Mouse (Mus musculus) erythroid progenitor cell, adult 5-6 weeks (primary cell): ENCODE data around the gene Gm6793. TPM values are rescaled to one million over a fixed set of nuclear protein-coding genes. Genes with fewer than 3 reads are reported as not detected.

Experiments used
- ATAC-seq: replicated peaks from 2 replicates; pipeline ENCODE4 v1.8.0; 2016; ENCODE audit warnings: moderate number of reproducible peaks, mild to moderate bottlenecking, moderate TSS enrichment, inconsistent platforms; ENCODE audit not compliant: poor library complexity, low FRiP score, severe bottlenecking
- total RNA-seq, 2 experiments: library from RNA; stranded (forward) in 1 of 2; stranded (reverse) in 1 of 2; fragments of 150-400 nt in 1 of 2; fragments of 186-747, 209-891 nt in 1 of 2; gene quantifications; 2 replicates each; pipeline versions ENCODE4 v1.2.3 to v1.2.4; 2015 to 2017; ENCODE audit warnings: low replicate concordance in 2 of 2

The Gm6793 gene
- total RNA-seq, 2 experiments from 2014 or later = not detected

GRCm38 (mm10) chr8:111991278-111991677 lies 23.6 kb downstream of the Gm6793 start:
- no peak for ATAC-seq

- peak; percentile 70 for ATAC-seq
These were observed 24.9 kb downstream of the Gm6793 start for GRCm38 (mm10) chr8:111989911-111990310.

DNA sequence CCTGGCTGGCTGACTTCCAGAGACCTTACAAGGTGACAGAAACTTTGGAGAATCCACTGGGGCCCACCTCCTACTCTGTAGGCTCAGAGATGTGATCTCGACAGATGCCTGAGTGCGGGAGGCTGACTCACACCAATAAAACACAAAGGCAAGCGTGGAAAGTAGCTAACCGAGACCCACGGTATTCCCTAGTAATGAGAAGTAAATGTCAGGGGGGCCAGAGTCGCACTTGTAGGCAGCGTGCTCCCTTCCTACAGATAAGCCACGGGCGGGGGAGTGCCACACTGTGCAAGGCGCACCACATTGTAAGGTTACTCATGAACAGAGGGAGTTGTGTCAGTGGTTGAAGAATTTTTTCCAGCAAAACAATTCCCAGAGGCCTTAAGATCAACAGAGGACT lies 30.3 kb downstream of the Gm6793 start:
- no peak for ATAC-seq

- ATAC-seq = no peak
These were observed 32.7 kb downstream of the Gm6793 start for GRCm38 (mm10) chr8:111982116-111982515.

GRCm38 (mm10) chr8:111978147-111978546 lies 36.7 kb downstream of the Gm6793 start:
- ATAC-seq = no peak

DNA sequence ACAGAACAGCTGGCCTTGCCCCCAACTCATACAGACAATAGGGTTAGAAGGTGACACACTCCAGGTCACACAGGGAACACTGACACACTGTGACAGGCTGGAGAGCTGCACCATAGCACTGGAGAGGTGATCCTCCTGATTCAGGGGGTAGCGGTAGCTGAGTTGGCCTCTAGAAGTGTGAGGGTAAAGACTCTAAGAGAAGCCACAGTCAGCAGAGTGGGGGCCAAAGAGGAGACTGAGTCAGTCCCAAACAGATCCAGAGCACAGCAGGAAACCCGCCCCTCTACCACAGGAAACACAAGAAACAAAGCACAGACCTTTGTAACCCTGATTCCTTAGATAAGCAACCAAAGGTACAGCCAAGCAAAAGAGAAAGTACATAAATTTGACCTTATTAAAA lies 38.5 kb downstream of the Gm6793 start:
- no peak for ATAC-seq

DNA sequence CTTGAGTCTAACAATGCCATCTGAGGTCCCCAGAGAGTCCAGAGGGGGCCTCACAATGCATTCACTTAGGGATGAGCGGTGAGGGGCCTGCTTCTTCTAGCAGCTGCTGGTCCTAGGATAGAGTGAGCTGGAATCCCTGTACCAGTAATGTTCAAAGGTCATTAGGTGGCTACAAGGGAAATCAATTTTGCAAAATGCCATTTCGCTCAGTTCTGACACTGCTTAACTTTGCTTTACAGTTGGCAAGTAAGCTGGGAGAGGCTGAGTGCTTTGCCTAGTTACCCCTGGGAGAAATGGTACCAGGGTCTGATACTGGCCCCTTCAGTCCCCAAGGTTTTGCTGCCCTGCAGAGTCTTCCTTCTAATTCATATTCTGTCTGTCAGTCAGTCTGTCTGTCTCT lies 39.1 kb downstream of the Gm6793 start:
- ATAC-seq = no peak

- ATAC-seq = no peak
These were observed 40.7 kb downstream of the Gm6793 start for GRCm38 (mm10) chr8:111974138-111974537.

- no peak for ATAC-seq
These were observed 45.8 kb downstream of the Gm6793 start for GRCm38 (mm10) chr8:111968991-111969390.

DNA sequence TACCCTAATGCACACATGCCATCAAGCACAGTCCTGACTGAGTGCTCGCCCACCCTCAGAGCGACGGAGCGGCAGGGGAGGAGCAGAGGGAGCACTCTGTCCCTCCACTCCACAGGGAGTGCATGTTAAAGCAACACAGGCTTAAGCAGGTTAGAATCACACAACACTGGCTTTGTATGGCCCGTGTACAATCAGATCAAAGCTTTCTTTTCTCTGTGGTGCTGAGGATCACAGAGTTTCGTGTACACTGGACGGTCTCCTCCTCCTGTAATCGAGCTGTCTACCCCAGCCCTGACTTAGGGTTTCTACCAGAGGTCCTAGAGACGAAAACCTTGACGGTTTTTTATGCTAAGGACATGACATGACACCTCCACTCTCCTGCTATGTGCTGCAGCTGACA lies 46.3 kb downstream of the Gm6793 start:
- no peak for ATAC-seq

GRCm38 (mm10) chr8:111967246-111967870 lies 47.5 kb downstream of the Gm6793 start:
- no peak for ATAC-seq

- ATAC-seq = no peak
These were observed 49.8 kb downstream of the Gm6793 start for GRCm38 (mm10) chr8:111964849-111965561.

DNA sequence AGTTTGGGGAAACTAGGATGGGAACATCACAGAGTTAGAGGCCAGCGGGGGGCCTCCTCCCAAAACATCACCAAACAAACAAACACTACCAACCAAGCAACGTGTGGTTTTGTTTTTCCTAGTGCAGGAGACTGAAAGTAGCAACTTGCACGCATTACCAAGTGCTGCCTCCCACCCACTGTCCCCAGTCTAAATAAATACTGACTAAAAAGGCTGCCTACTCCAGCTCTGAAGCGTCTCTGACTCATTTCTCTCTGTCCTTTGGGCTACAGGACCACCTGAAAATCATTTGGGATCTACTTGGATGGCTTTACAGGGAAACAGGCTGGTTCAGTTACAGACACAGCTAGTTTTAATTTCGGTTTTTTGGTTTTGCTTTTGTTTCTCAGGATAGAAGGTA lies 50.5 kb downstream of the Gm6793 start:
- no peak for ATAC-seq

DNA sequence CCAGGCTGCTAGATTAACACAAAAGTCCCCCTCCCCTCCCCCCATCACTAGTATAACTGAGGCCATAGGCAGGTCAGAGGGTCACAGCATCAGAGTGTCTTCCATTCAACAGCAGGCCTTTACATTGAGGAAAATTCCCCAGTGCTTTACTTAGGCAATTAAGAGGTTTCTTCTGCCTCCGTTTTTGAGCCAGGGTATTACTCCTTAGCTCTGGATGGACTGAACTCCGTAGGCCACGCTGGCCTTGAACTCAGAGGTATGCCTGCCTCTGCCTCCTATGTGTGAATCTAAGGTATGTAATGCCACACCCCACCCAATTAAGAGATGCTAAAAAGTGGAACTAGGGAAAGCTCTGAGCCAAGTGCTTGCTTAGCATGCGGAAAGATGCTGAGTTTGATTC lies 51.3 kb downstream of the Gm6793 start:
- ATAC-seq = no peak

Other genes with a start within 250 kb of the Gm6793 start
- gene Cfdp1, start 160.7 kb downstream of the Gm6793 start, total RNA-seq (2015; ENCODE audit: low replicate concordance) = 59.1 and 61.6 TPM in 2 replicates
- gene Cfdp1, start 160.7 kb downstream of the Gm6793 start, total RNA-seq (2017; ENCODE audit: low replicate concordance) = 38.0 and 46.9 TPM in 2 replicates
- gene Tmem170, start 138.3 kb downstream of the Gm6793 start, total RNA-seq (2015; ENCODE audit: low replicate concordance) = 11.3 and 11.5 TPM in 2 replicates
- 5.4 and 9.2 TPM in 2 replicates for gene Tmem170, start 138.3 kb downstream of the Gm6793 start, total RNA-seq (2017; ENCODE audit: low replicate concordance)
- gene Chst5, start 104.6 kb downstream of the Gm6793 start, total RNA-seq (2015; ENCODE audit: low replicate concordance) = not detected in 2 replicates
- gene Chst5, start 104.6 kb downstream of the Gm6793 start, total RNA-seq (2017; ENCODE audit: low replicate concordance) = not detected in 2 replicates
- gene Tmem231, start 81.2 kb downstream of the Gm6793 start, total RNA-seq (2015; ENCODE audit: low replicate concordance) = 5.8 and 8.0 TPM in 2 replicates
- gene Tmem231, start 81.2 kb downstream of the Gm6793 start, total RNA-seq (2017; ENCODE audit: low replicate concordance) = 18.7 and 19.3 TPM in 2 replicates
- gene Gabarapl2, start 74.3 kb downstream of the Gm6793 start, total RNA-seq (2015; ENCODE audit: low replicate concordance) = 108 and 118 TPM in 2 replicates
- gene Gabarapl2, start 74.3 kb downstream of the Gm6793 start, total RNA-seq (2017; ENCODE audit: low replicate concordance) = 89.5 and 99.1 TPM in 2 replicates
- 0.42 TPM in 1 of 2 replicates, not detected in the other for gene Adat1, start 22.7 kb downstream of the Gm6793 start, total RNA-seq (2015; ENCODE audit: low replicate concordance)
- 1.8 TPM in 1 of 2 replicates, not detected in the other for gene Adat1, start 22.7 kb downstream of the Gm6793 start, total RNA-seq (2017; ENCODE audit: low replicate concordance)
- gene Kars, start 3.7 kb downstream of the Gm6793 start, total RNA-seq (2015; ENCODE audit: low replicate concordance) = 37.5 and 40.7 TPM in 2 replicates
- 38.2 and 45.5 TPM in 2 replicates for gene Kars, start 3.7 kb downstream of the Gm6793 start, total RNA-seq (2017; ENCODE audit: low replicate concordance)
- gene Terf2ip, start 3.6 kb downstream of the Gm6793 start, total RNA-seq (2015; ENCODE audit: low replicate concordance) = 1.3 and 6.5 TPM in 2 replicates
- gene Terf2ip, start 3.6 kb downstream of the Gm6793 start, total RNA-seq (2017; ENCODE audit: low replicate concordance) = 6.2 and 11.2 TPM in 2 replicates